Mouse (Mus musculus) stomach, embryonic 15.5 days (tissue): ENCODE data around the gene Serpinb3d. TPM values are rescaled to one million over a fixed set of nuclear protein-coding genes. Genes with fewer than 3 reads are reported as not detected.
"Not testable (repeated sequence)": the region's sequence is repeated elsewhere in the genome, so short reads cannot be mapped to it uniquely, and the experiment has no call there.

Experiments used
- ATAC-seq: fragments of 200-750 bp; cut with Nextera tagmentation; 2 replicates; pipeline ENCODE4 v1.8.0; 2017; ENCODE audit warnings: low read depth, moderate number of reproducible peaks, moderate TSS enrichment; ENCODE audit not compliant: insufficient read depth, low FRiP score
- H3K27ac ChIP-seq: fragments of 300-500 bp; sonication (generic); 2 replicates; pipeline ENCODE4 v1.5.1; 2015; ENCODE audit warnings: mild to moderate bottlenecking, inconsistent platforms
- H3K27me3 ChIP-seq: fragments of 300-500 bp; sonication (generic); replicated peaks from 2 replicates; pipeline ENCODE4 v1.6.1; 2015; ENCODE audit warnings: inconsistent platforms
- H3K36me3 ChIP-seq: fragments of 300-500 bp; sonication (generic); 2 replicates; pipeline ENCODE4 v1.6.1; 2015; ENCODE audit warnings: inconsistent platforms
- H3K4me1 ChIP-seq: fragments of 300-500 bp; sonication (generic); 2 replicates; pipeline ENCODE4 v1.6.1; 2015; ENCODE audit warnings: inconsistent platforms
- H3K4me2 ChIP-seq: fragments of 300-500 bp; sonication (generic); 2 replicates; pipeline ENCODE4 v1.6.1; 2015; ENCODE audit warnings: mild to moderate bottlenecking, inconsistent platforms
- H3K4me3 ChIP-seq: fragments of 300-500 bp; sonication (generic); replicated peaks from 2 replicates; pipeline ENCODE4 v1.5.1; 2015; ENCODE audit warnings: inconsistent platforms
- H3K9ac ChIP-seq: fragments of 300-500 bp; sonication (generic); 2 replicates; pipeline ENCODE4 v1.6.1; 2015; ENCODE audit warnings: inconsistent platforms
- H3K9me3 ChIP-seq: fragments of 300-500 bp; sonication (generic); 2 replicates; pipeline ENCODE4 v1.6.1; 2016; ENCODE audit warnings: inconsistent platforms
- WGBS: fragments of 180-500 bp; shearing (Covaris S2); methylation state at CpG from one replicate; pipeline ENCODE4 v1.1.7; 2015; 5-methylcytosine and 5-hydroxymethylcytosine counted together
- polyA plus RNA-seq: library from polyadenylated mRNA; unstranded; fragments of >200 nt; fragmentation: Nextera tagmentation; extraction: Ambion mirVana; gene quantifications from 2 replicates; pipeline ENCODE4 v1.2.1, GENCODE M21; 2015

Gene Serpinb3d
- not detected in 2 replicates for polyA plus RNA-seq

DNA sequence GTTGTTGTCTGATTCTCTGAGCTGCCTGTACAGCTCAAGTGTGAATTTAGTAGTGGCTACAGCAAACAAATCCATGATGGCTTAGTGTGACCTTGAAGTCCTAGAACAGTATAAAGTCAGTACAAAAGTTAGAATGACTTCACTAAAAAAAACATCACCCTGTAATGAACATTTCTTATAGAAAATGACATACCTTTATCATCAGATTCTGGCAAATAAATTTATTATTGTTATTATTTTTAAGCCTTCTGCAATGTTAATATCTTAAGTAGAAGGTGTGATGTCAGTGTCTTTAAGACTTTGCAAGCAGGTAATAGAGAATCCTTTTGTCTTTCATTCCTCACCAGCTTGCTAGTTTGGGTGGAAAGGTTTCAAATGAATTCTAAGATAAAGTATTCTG, at the start of gene Serpinb3d:
Gene Serpinb3d (minus strand): TSS at position 101 of the 400 bp plus-strand sequence.
- H3K4me2 ChIP-seq = no peak within 1 kb of the TSS
- H3K36me3 ChIP-seq = no peaks in the 10 kb centered on the region
- H3K4me3 ChIP-seq = no peak within 1 kb of the TSS
- no peaks in the 10 kb centered on the region for H3K9me3 ChIP-seq
- no peaks in the 10 kb centered on the region for H3K4me1 ChIP-seq
- no peak within 1 kb of the TSS for H3K27ac ChIP-seq
- H3K27me3 ChIP-seq = no peaks in the 10 kb centered on the region
- H3K9ac ChIP-seq = no peak within 1 kb of the TSS
- ATAC-seq = no peak

DNA sequence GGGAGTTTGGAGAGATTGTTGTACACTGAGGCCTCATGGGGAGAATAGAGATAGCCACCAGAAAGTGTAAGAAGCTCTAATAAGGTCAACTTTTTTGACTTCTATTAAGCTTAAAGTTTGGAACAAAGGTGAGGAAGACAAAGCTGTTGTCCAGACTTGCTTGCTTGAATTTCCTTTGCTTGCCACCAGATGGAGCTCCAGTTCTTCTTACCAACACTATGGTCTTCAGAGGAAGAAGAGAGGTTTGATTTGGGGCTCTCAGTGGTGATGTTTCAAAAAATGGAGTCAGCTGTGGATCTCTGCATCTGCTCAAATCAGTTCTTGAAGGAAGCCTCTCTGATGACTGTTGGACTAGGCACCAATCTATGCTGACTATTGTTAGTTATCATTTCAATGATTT, 44.1 kb upstream of the Serpinb3d start:
- H3K4me2 ChIP-seq, H3K9ac ChIP-seq, H3K27ac ChIP-seq, H3K4me3 ChIP-seq, H3K36me3 ChIP-seq, H3K27me3 ChIP-seq, ATAC-seq, H3K4me1 ChIP-seq, H3K9me3 ChIP-seq: not testable (repeated sequence)

GRCm38 (mm10) chr1:107098417-107098816, 15.1 kb upstream of the Serpinb3d start:
- no peak overlapping the region for H3K27ac ChIP-seq
- no peaks in the 10 kb centered on the region for H3K36me3 ChIP-seq
- H3K27me3 ChIP-seq = no peaks in the 10 kb centered on the region
- no peak overlapping the region for H3K9ac ChIP-seq
- no peaks in the 10 kb centered on the region for H3K4me1 ChIP-seq
- ATAC-seq = no peak
- no peak overlapping the region for H3K4me2 ChIP-seq
- H3K9me3 ChIP-seq = no peaks in the 10 kb centered on the region
- H3K4me3 ChIP-seq = no peak overlapping the region
- WGBS = 86% methylated on average over 2 of the region's 2 CpGs

- H3K27me3 ChIP-seq = no peaks in the 10 kb centered on the region
- no peak within 1 kb of the TSS for H3K27ac ChIP-seq
- no peak within 1 kb of the TSS for H3K4me3 ChIP-seq
- 85% methylated on average over 1 of the region's 1 CpGs for WGBS
- no peak for ATAC-seq
- no peaks in the 10 kb centered on the region for H3K36me3 ChIP-seq
- H3K4me2 ChIP-seq = no peak within 1 kb of the TSS
- H3K9ac ChIP-seq = no peak within 1 kb of the TSS
- H3K9me3 ChIP-seq = no peaks in the 10 kb centered on the region
- H3K4me1 ChIP-seq = no peaks in the 10 kb centered on the region
Observed at GRCm38 (mm10) chr1:107052203-107052602, 31.1 kb downstream of the Serpinb3d start, which contains the start of gene Serpinb3a. Serpinb3a (minus strand) TSS chr1:107052303.

- not testable (repeated sequence) for H3K4me2 ChIP-seq, H3K36me3 ChIP-seq, H3K27ac ChIP-seq, ATAC-seq, H3K9me3 ChIP-seq, H3K9ac ChIP-seq, H3K4me3 ChIP-seq, H3K4me1 ChIP-seq, H3K27me3 ChIP-seq
- 83% methylated on average over 3 of the region's 3 CpGs for WGBS
Observed at GRCm38 (mm10) chr1:107034236-107034635, 49.1 kb downstream of the Serpinb3d start.

Other genes with a start within 250 kb of the Serpinb3d start
- gene Serpinb5, start 222.3 kb downstream of the Serpinb3d start, polyA plus RNA-seq = 27.1 and 41.3 TPM in 2 replicates
- 1.7 and 4.5 TPM in 2 replicates for gene Serpinb12, start 149.1 kb downstream of the Serpinb3d start, polyA plus RNA-seq
- not detected in 2 replicates for gene Serpinb13, start 102.5 kb downstream of the Serpinb3d start, polyA plus RNA-seq
- 1.6 and 6.4 TPM in 2 replicates for gene Serpinb3a, start 31.2 kb downstream of the Serpinb3d start, polyA plus RNA-seq
- not detected in 2 replicates for gene Serpinb3b, start 194.9 kb upstream of the Serpinb3d start, polyA plus RNA-seq
- not detected in 2 replicates for gene Serpinb3c, start 194.9 kb upstream of the Serpinb3d start, polyA plus RNA-seq